Mouse (Mus musculus) embryonic facial prominence, embryonic 11.5 days (tissue): Measurements from ENCODE around the gene Nubp1. TPM values are rescaled to one million over a fixed set of nuclear protein-coding genes. Genes with fewer than 3 reads are reported as not detected.

Experiments
- ATAC-seq: fragments of 200-750 bp; cut with Nextera tagmentation; replicated peaks from 2 replicates; pipeline ENCODE4 v1.8.0; 2017; ENCODE audit warnings: low read depth; ENCODE audit not compliant: insufficient number of reproducible peaks, low FRiP score, low TSS enrichment
- DNase-seq: peaks from one replicate; pipeline ENCODE4 v3.0.0-alpha.2; 2015; ENCODE audit warnings: low spot score
- H3K27ac ChIP-seq: fragments of 300-500 bp; sonication (generic); replicated peaks from 2 replicates; pipeline ENCODE4 v1.5.1; 2014; ENCODE audit warnings: mild to moderate bottlenecking, low read depth, low read length, control low read depth
- H3K27me3 ChIP-seq: fragments of 300-500 bp; sonication (generic); 2 replicates; pipeline ENCODE4 v1.6.1; 2014; ENCODE audit warnings: mild to moderate bottlenecking, low read length, moderate library complexity, mixed read lengths; ENCODE audit not compliant: control insufficient read depth, insufficient read depth
- H3K36me3 ChIP-seq: fragments of 300-500 bp; sonication (generic); replicated peaks from 2 replicates; pipeline ENCODE4 v1.6.1; 2014; ENCODE audit warnings: low read depth, mild to moderate bottlenecking, low read length, moderate library complexity, mixed read lengths; ENCODE audit not compliant: control insufficient read depth, insufficient read depth
- H3K4me1 ChIP-seq: fragments of 300-500 bp; sonication (generic); 2 replicates; pipeline ENCODE4 v1.6.1; 2014; ENCODE audit warnings: low read length, mixed read lengths; ENCODE audit not compliant: control insufficient read depth, insufficient read depth
- H3K4me2 ChIP-seq: fragments of 300-500 bp; sonication (generic); 2 replicates; pipeline ENCODE4 v1.6.1; 2014; ENCODE audit warnings: low read depth, mild to moderate bottlenecking, control low read depth, low read length, moderate library complexity
- H3K4me3 ChIP-seq: fragments of 300-500 bp; sonication (generic); 2 replicates; pipeline ENCODE4 v1.5.1; 2014; ENCODE audit warnings: low read depth, low read length, control low read depth
- H3K9ac ChIP-seq: fragments of 300-500 bp; sonication (generic); replicated peaks from 2 replicates; pipeline ENCODE4 v1.6.1; 2014; ENCODE audit warnings: mild to moderate bottlenecking, control low read depth, low read length
- H3K9me3 ChIP-seq: fragments of 300-500 bp; sonication (generic); replicated peaks from 2 replicates; pipeline ENCODE4 v1.6.1; 2016; ENCODE audit warnings: mild to moderate bottlenecking, low read length, inconsistent platforms, mixed read lengths; ENCODE audit not compliant: control insufficient read depth
- WGBS: fragments of 180-500 bp; shearing (Covaris S2); extraction: QIAGEN DNeasy Blood & Tissue Kit; methylation state at CpG from one replicate; pipeline ENCODE4 v1.1.7; 2014; 5-methylcytosine and 5-hydroxymethylcytosine counted together
- polyA plus RNA-seq: library from polyadenylated mRNA; unstranded; fragments of >200 nt; fragmentation: Nextera tagmentation; extraction: Ambion mirVana; gene quantifications from 2 replicates; pipeline ENCODE4 v1.2.1, GENCODE M21; 2014

Nubp1 gene
- polyA plus RNA-seq, 1 experiment from 2014 or later = 75.0 TPM

GRCm38 (mm10) chr16:10394699-10395540 is 16.8 kb upstream of the Nubp1 start, which contains the start of gene Tekt5:
TSS of gene Tekt5 (minus strand) at chr16:10395490.
- H3K4me1 ChIP-seq = no peaks in the 10 kb centered on the region
- H3K9ac ChIP-seq = peak within 1 kb of the TSS; percentile 27; the same call in 1 of the 2 replicates
- DNase-seq (peak; percentile 48), ATAC-seq (peak; percentile 41; the same call in 1 of the 2 replicates)
- 8% methylated on average over 37 of the region's 37 CpGs for WGBS
- peak within 1 kb of the TSS; percentile 51 for H3K4me2 ChIP-seq
- no peaks in the 10 kb centered on the region for H3K9me3 ChIP-seq
- H3K27me3 ChIP-seq = peaks cover 6% of the 10 kb centered on the region; the same call in 1 of the 2 replicates
- no peak within 1 kb of the TSS for H3K27ac ChIP-seq
- H3K36me3 ChIP-seq = no peaks in the 10 kb centered on the region
- peak within 1 kb of the TSS; percentile 18; the same call in 1 of the 2 replicates for H3K4me3 ChIP-seq

DNA sequence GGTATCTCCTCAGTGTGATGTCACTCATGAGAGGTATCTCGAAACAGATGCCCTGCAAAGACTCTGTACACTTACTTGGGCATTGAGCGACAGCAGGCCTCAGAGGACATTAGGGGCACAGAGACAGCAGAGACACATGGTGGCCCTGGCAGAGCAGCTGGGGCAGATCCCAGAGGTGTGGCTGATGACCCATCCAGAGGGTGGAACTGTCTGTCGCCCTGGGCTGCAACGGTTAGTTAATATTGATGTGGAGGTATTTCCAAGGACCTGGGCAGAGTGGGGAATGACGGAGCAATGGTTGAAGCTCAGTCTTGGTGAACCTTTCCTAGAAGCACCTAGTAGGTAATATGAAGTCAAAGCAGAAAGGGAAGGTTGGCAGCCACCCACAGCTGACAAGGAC is 13.0 kb upstream of the Nubp1 start:
- H3K27me3 ChIP-seq = peaks cover 6% of the 10 kb centered on the region; the same call in 1 of the 2 replicates
- no peaks in the 10 kb centered on the region for H3K9me3 ChIP-seq
- no peaks in the 10 kb centered on the region for H3K36me3 ChIP-seq
- DNase-seq = no peak
- H3K4me1 ChIP-seq = no peaks in the 10 kb centered on the region
- H3K4me3 ChIP-seq = no peak overlapping the region
- H3K9ac ChIP-seq = no peak overlapping the region
- no peak overlapping the region for H3K27ac ChIP-seq
- no peak for ATAC-seq
- H3K4me2 ChIP-seq = no peak overlapping the region
- 67% methylated on average over 5 of the region's 5 CpGs for whole genome bisulfite sequencing

GRCm38 (mm10) chr16:10399160-10399559 is 12.6 kb upstream of the Nubp1 start:
- H3K27ac ChIP-seq = no peak overlapping the region
- no peaks in the 10 kb centered on the region for H3K4me1 ChIP-seq
- peaks cover 6% of the 10 kb centered on the region; the same call in 1 of the 2 replicates for H3K27me3 ChIP-seq
- ATAC-seq = no peak
- DNase-seq = peak; percentile 85
- H3K36me3 ChIP-seq = no peaks in the 10 kb centered on the region
- no peak overlapping the region for H3K4me2 ChIP-seq
- no peaks in the 10 kb centered on the region for H3K9me3 ChIP-seq
- no peak overlapping the region for H3K9ac ChIP-seq
- no peak overlapping the region for H3K4me3 ChIP-seq
- 30% methylated on average over 7 of the region's 7 CpGs for WGBS

GRCm38 (mm10) chr16:10415976-10416375 is 4.2 kb downstream of the Nubp1 start:
- ATAC-seq (no peak), DNase-seq (no peak)
- WGBS = 79% methylated on average over 6 of the region's 6 CpGs
- Histone ChIP-seq H3K36me3 (peaks cover 10% of the 10 kb centered on the region), H3K4me2 (no peak overlapping the region), H3K4me1 (no peaks in the 10 kb centered on the region), H3K27me3 (no peaks in the 10 kb centered on the region), H3K27ac (no peak overlapping the region), H3K9me3 (no peaks in the 10 kb centered on the region), H3K9ac (no peak overlapping the region), H3K4me3 (no peak overlapping the region)

- ATAC-seq (no peak), DNase-seq (no peak)
- Histone ChIP-seq H3K4me2 (no peak overlapping the region), H3K9me3 (no peaks in the 10 kb centered on the region), H3K4me3 (no peak overlapping the region), H3K9ac (no peak overlapping the region), H3K4me1 (no peaks in the 10 kb centered on the region), H3K36me3 (peaks cover 10% of the 10 kb centered on the region), H3K27ac (no peak overlapping the region), H3K27me3 (no peaks in the 10 kb centered on the region)
- 93% methylated on average over 4 of the region's 4 CpGs for WGBS
Measured at GRCm38 (mm10) chr16:10416866-10417265, 5.1 kb downstream of the Nubp1 start.

DNA sequence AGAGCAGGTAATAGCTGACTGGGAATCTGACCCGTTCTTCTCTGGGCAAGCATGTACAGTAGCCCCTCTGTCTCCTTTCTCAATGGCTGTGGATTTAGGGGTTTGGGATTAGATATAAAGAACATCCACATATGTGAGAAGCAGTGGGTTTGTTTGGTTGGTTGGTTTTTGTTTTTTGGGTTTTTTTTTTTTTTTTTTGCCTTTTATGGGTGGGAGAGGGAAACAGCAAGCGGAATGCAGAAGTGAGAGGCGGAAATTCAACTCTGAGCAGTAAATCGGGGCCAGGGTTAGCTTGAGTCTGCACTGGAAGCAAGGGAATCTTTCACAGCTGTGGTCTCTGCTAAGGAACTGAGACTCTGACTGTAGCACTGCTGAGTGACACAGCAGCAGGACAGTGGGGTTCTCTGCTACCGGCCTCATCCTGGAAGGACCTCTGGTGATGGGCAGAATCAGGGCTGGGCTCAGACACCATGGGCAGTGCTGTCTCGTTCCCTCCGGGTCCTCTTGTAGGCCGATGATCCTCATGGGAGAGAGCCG is 6.0 kb downstream of the Nubp1 start:
- Histone ChIP-seq H3K9me3 (no peaks in the 10 kb centered on the region), H3K9ac (no peak overlapping the region), H3K4me2 (no peak overlapping the region), H3K36me3 (peaks cover 10% of the 10 kb centered on the region), H3K4me1 (no peaks in the 10 kb centered on the region), H3K27ac (no peak overlapping the region), H3K4me3 (no peak overlapping the region), H3K27me3 (no peaks in the 10 kb centered on the region)
- WGBS = 93% methylated on average over 9 of the region's 9 CpGs
- DNase-seq = no peak
- no peak for ATAC-seq

GRCm38 (mm10) chr16:10420447-10421054 is 8.8 kb downstream of the Nubp1 start:
- ATAC-seq (no peak), DNase-seq (no peak)
- Histone ChIP-seq H3K9me3 (no peaks in the 10 kb centered on the region), H3K27ac (no peak overlapping the region), H3K4me3 (no peak overlapping the region), H3K27me3 (no peaks in the 10 kb centered on the region), H3K4me1 (no peaks in the 10 kb centered on the region), H3K9ac (no peak overlapping the region), H3K4me2 (no peak overlapping the region), H3K36me3 (peaks cover 13% of the 10 kb centered on the region)
- 91% methylated on average over 9 of the region's 9 CpGs for WGBS

GRCm38 (mm10) chr16:10431911-10432310 is 20.2 kb downstream of the Nubp1 start:
- no peak overlapping the region for H3K4me3 ChIP-seq
- no peaks in the 10 kb centered on the region for H3K27me3 ChIP-seq
- no peaks in the 10 kb centered on the region for H3K36me3 ChIP-seq
- no peak overlapping the region for H3K27ac ChIP-seq
- no peak overlapping the region for H3K4me2 ChIP-seq
- WGBS = 63% methylated on average over 1 of the region's 1 CpGs
- no peaks in the 10 kb centered on the region for H3K4me1 ChIP-seq
- ATAC-seq (no peak), DNase-seq (no peak)
- H3K9ac ChIP-seq = no peak overlapping the region
- no peaks in the 10 kb centered on the region for H3K9me3 ChIP-seq
